ENCODE assay signal across 12 mouse cellular contexts in genomic region chr11:79673072-79673471, GRCm38 (mm10).
DNase-seq lines count a peak whose midpoint lies in the region; ATAC-seq and TF ChIP-seq lines count a peak whose summit lies in the region.
"Had no signal": no experiment of that assay in that cellular context is flagged by ENCODE, and none has a peak within 500 bp of the region (broad histone marks: within the 10 kb centered on the region; RNA-seq: fewer than 3 reads in every experiment).

No protein-coding gene starts in this region.

- H3K4me2 ChIP-seq in kidney, embryonic 14.5 days (replicated peaks; ENCODE audit: low read depth, low read length), result no peak overlapping the region
- no peak overlapping the region for H3K4me2 ChIP-seq in stomach, embryonic 15.5 days
- H3K4me2 ChIP-seq in heart, embryonic 12.5 days, result no peak overlapping the region
- H3K4me2 ChIP-seq: heart, embryonic 13.5 days; limb, embryonic 12.5 days had no signal

- H3K27ac ChIP-seq in kidney, adult 2 months (ENCODE audit: insufficient read depth, low read depth, low read length), result 0 out of 2 replicates have a peak overlapping the region, but pooled peaks have one; percentile 6
- H3K27ac ChIP-seq in kidney, embryonic 14.5 days (ENCODE audit: low read depth, low read length), result no peak overlapping the region
- 0 out of 2 replicates have a peak overlapping the region, but pooled peaks have one; percentile 8 for H3K27ac ChIP-seq in stomach, embryonic 15.5 days
- H3K27ac ChIP-seq in heart, embryonic 12.5 days (ENCODE audit: poor library complexity, severe bottlenecking), result no peak overlapping the region
- H3K27ac ChIP-seq: heart, embryonic 13.5 days; limb, embryonic 12.5 days had no signal

- TF ChIP-seq POLR2A in kidney, adult 2 months (IDR thresholded peaks at IDR 0.05; ENCODE audit: low read depth, low read length), result no peak

- H3K9me3 ChIP-seq in kidney, embryonic 14.5 days (ENCODE audit: control insufficient read depth, low read length), result no peaks in the 10 kb centered on the region
- no peaks in the 10 kb centered on the region for H3K9me3 ChIP-seq in stomach, embryonic 15.5 days
- H3K9me3 ChIP-seq in heart, embryonic 12.5 days (replicated peaks), result no peaks in the 10 kb centered on the region
- H3K9me3 ChIP-seq: G1E; heart, embryonic 13.5 days; limb, embryonic 12.5 days had no signal

- WGBS in kidney, adult 2 months, result 49% methylated on average over 5 of the region's 5 CpGs
- 84% methylated on average over 5 of the region's 5 CpGs for WGBS in kidney, embryonic 14.5 days
- 64% methylated on average over 5 of the region's 5 CpGs for WGBS in stomach, embryonic 15.5 days
- WGBS in heart, embryonic 12.5 days, result 73% methylated on average over 5 of the region's 5 CpGs

- no peaks in the 10 kb centered on the region for H3K27me3 ChIP-seq in kidney, adult 2 months (replicated peaks; ENCODE audit: control insufficient read depth, insufficient read depth, low read length)
- H3K27me3 ChIP-seq in kidney, embryonic 14.5 days (ENCODE audit: control insufficient read depth, insufficient read depth, low read length), result no peaks in the 10 kb centered on the region
- no peaks in the 10 kb centered on the region for H3K27me3 ChIP-seq in stomach, embryonic 15.5 days (replicated peaks)
- peaks cover 12% of the 10 kb centered on the region; the same call in 1 of the 2 replicates for H3K27me3 ChIP-seq in heart, embryonic 12.5 days (replicated peaks)
- H3K27me3 ChIP-seq: heart, embryonic 13.5 days; limb, embryonic 12.5 days had no signal

- peaks cover 45% of the 10 kb centered on the region for H3K4me1 ChIP-seq in kidney, adult 2 months (ENCODE audit: control insufficient read depth, insufficient read depth, low read length)
- peaks cover 25% of the 10 kb centered on the region for H3K4me1 ChIP-seq in kidney, embryonic 14.5 days (ENCODE audit: control insufficient read depth, insufficient read depth, low read length)
- H3K4me1 ChIP-seq in stomach, embryonic 15.5 days, result no peaks in the 10 kb centered on the region
- H3K4me1 ChIP-seq in heart, embryonic 12.5 days (replicated peaks), result peaks cover 33% of the 10 kb centered on the region

- no peak for TF ChIP-seq CTCF in kidney, adult 2 months (conservative IDR thresholded peaks at IDR 0.05; ENCODE audit: insufficient read depth, insufficient read length, low read depth, low read length)

- no peak overlapping the region for H3K9ac ChIP-seq in kidney, embryonic 14.5 days (ENCODE audit: low read depth, low read length)
- no peak overlapping the region for H3K9ac ChIP-seq in stomach, embryonic 15.5 days
- no peak overlapping the region for H3K9ac ChIP-seq in heart, embryonic 12.5 days
- H3K9ac ChIP-seq: heart, embryonic 13.5 days; limb, embryonic 12.5 days had no signal

- no peaks in the 10 kb centered on the region for H3K36me3 ChIP-seq in kidney, adult 2 months (ENCODE audit: control insufficient read depth, insufficient read depth, low read length)
- H3K36me3 ChIP-seq in kidney, embryonic 14.5 days (ENCODE audit: control insufficient read depth, insufficient read depth, low read length), result no peaks in the 10 kb centered on the region
- no peaks in the 10 kb centered on the region for H3K36me3 ChIP-seq in stomach, embryonic 15.5 days
- H3K36me3 ChIP-seq in heart, embryonic 12.5 days, result no peaks in the 10 kb centered on the region
- H3K36me3 ChIP-seq: G1E; heart, embryonic 13.5 days; limb, embryonic 12.5 days had no signal

- ATAC-seq in kidney, embryonic 14.5 days (ENCODE audit: low FRiP score, low TSS enrichment), result no peak
- no peak for ATAC-seq in stomach, embryonic 15.5 days (ENCODE audit: insufficient read depth, low FRiP score, low read depth)
- no peak for ATAC-seq in heart, embryonic 12.5 days (ENCODE audit: insufficient number of reproducible peaks, low FRiP score)

- peak; percentile 92 for DNase-seq in kidney, adult 2 months
- DNase-seq in fat pad, adult 2 months (ENCODE audit: extremely low read depth, low read depth, low spot score), result peak; percentile 95
- DNase-seq in kidney, postnatal 36 days, result peak; percentile 83 to 85
- no peak for DNase-seq in gastrocnemius, postnatal 10 days
- DNase-seq: midbrain, embryonic 14.5 days; right cerebral cortex, postnatal 14 days had no signal

- H3K4me3 ChIP-seq in kidney, adult 2 months (ENCODE audit: insufficient read depth, low read depth, low read length), result no peak overlapping the region
- no peak overlapping the region for H3K4me3 ChIP-seq in kidney, embryonic 14.5 days (ENCODE audit: low read length)
- no peak overlapping the region for H3K4me3 ChIP-seq in stomach, embryonic 15.5 days (replicated peaks)
- H3K4me3 ChIP-seq in heart, embryonic 12.5 days, result no peak overlapping the region
- H3K4me3 ChIP-seq: heart, embryonic 13.5 days; limb, embryonic 12.5 days had no signal

Comparison
In these comparisons a context has a peak if more than half of its experiments do, and no peak if none do; other contexts are left out.
1. H3K27ac ChIP-seq: peak in kidney, adult 2 months (single experiment) and stomach, embryonic 15.5 days (single experiment); none in kidney, embryonic 14.5 days (single experiment) and heart, embryonic 12.5 days (single experiment).